In genomic region chr9:65579781-65580371, GRCm38 (mm10) we compare ENCODE assay signal across 8 mouse cellular contexts. TPM values are rescaled to one million over a fixed set of nuclear protein-coding genes. Genes with fewer than 3 reads are reported as not detected.
DNase-seq lines count a peak whose midpoint lies in the region; ATAC-seq and TF ChIP-seq lines count a peak whose summit lies in the region.

Plekho2 (minus strand) TSS chr9:65580040.

- DNase-seq in T-cell, adult 2 months (ENCODE audit: low spot score) = peak; percentile 89
- peak; percentile 75 to 88 for DNase-seq in cerebellum, postnatal 25 days
- peak; percentile 66 to 76 for DNase-seq in frontal cortex, postnatal 36 days (ENCODE audit: low spot score in 2 of 2)
- peak; percentile 77 to 85 for DNase-seq in left cerebral cortex, adult 2 months (ENCODE audit: extremely low spot score in 1 of 2, low spot score in 2 of 2)
- peak; percentile 70 to 76 for DNase-seq in right cerebral cortex, adult 2 months (ENCODE audit: low spot score in 2 of 2)
- DNase-seq in urinary bladder, postnatal 14 days (ENCODE audit: low spot score) = peak; percentile 92

- H3K27ac ChIP-seq in hindbrain, embryonic 15.5 days (replicated peaks) = peak within 1 kb of the TSS; percentile 68
- H3K27ac ChIP-seq in left cerebral cortex, adult 2 months = peak within 1 kb of the TSS; percentile 47

- H3K4me3 ChIP-seq in hindbrain, embryonic 15.5 days = peak within 1 kb of the TSS; percentile 53
- peak within 1 kb of the TSS; percentile 66 for H3K4me3 ChIP-seq in left cerebral cortex, adult 2 months

- H3K27me3 ChIP-seq in hindbrain, embryonic 15.5 days = no peaks in the 10 kb centered on the region

- peak within 1 kb of the TSS; percentile 77 for H3K4me2 ChIP-seq in hindbrain, embryonic 15.5 days

- H3K36me3 ChIP-seq in hindbrain, embryonic 15.5 days = no peaks in the 10 kb centered on the region

- TF ChIP-seq CTCF in left cerebral cortex, adult 2 months (IDR thresholded peaks at IDR 0.05) = no peak

- WGBS in hindbrain, embryonic 15.5 days = under 1% methylated on average over 32 of the region's 45 CpGs

- peak within 1 kb of the TSS; percentile 56 for H3K9ac ChIP-seq in hindbrain, embryonic 15.5 days

- no peaks in the 10 kb centered on the region for H3K9me3 ChIP-seq in hindbrain, embryonic 15.5 days

- ATAC-seq in hindbrain, embryonic 15.5 days (ENCODE audit: low FRiP score, low read depth) = peak; percentile 94
- peak; percentile 67 for ATAC-seq in megakaryocyte, adult 5-6 weeks (ENCODE audit: poor library complexity, severe bottlenecking)

- intact Hi-C loops in left cerebral cortex, adult 2 months (cut with DNase I) = loop anchor here (1.0 to 5.0 kb wide), 2 partner anchors 56 to 118 kb away; partner anchors contain the start of gene Spg21

- peaks cover 34% of the 10 kb centered on the region for H3K4me1 ChIP-seq in hindbrain, embryonic 15.5 days (replicated peaks)

RNA-seq across cellular contexts. Expression of gene Plekho2, which starts in this region (rescaled TPM):
- polyA plus RNA-seq in hindbrain, embryonic 15.5 days (2015; fragmentation: Nextera tagmentation; extraction: Ambion mirVana) = 6.8 and 8.0 TPM in 2 replicates
- 10 to 100 TPM; 13.3 to 15.1 TPM for total RNA-seq in left cerebral cortex, adult 2 months (2021)
- 59.1 and 68.1 TPM in 2 replicates for total RNA-seq in megakaryocyte, adult 5-6 weeks (2015)
- 52.5 and 60.6 TPM in 2 replicates for total RNA-seq in megakaryocyte, adult 5-6 weeks (2017)

Comparison
In these comparisons a context has a peak if more than half of its experiments do, and no peak if none do; other contexts are left out.
1. Peak in every context shown above with its lines: DNase-seq, ATAC-seq, H3K4me3 ChIP-seq and H3K27ac ChIP-seq.